Mouse (Mus musculus) neutrophil, adult 5-6 weeks (primary cell): ENCODE results near the gene Tcaf1. TPM values are rescaled to one million over a fixed set of nuclear protein-coding genes. Genes with fewer than 3 reads are reported as not detected.

Source experiments
- total RNA-seq: library from RNA; stranded (forward); fragments of 200-1000 nt; gene quantifications from 2 replicates; pipeline ENCODE4 v1.2.3, GENCODE M21; 2017

Gene Tcaf1
- total RNA-seq, 1 experiment from 2014 or later: 0.70 TPM

Other genes with a start within 250 kb of the Tcaf1 start
- gene Olfr458, start 244.9 kb downstream of the Tcaf1 start, total RNA-seq: 0.58 TPM in 1 of 2 replicates, not detected in the other
- gene Olfr457, start 233.8 kb downstream of the Tcaf1 start, total RNA-seq: 0.23 and 0.37 TPM in 2 replicates
- gene Olfr456, start 222.9 kb downstream of the Tcaf1 start, total RNA-seq: not detected in 2 replicates
- not detected in 2 replicates for gene Olfr455, start 162.5 kb downstream of the Tcaf1 start, total RNA-seq
- gene Tcaf3, start 112.4 kb downstream of the Tcaf1 start, total RNA-seq: not detected in 2 replicates
- gene Tcaf2, start 64.8 kb downstream of the Tcaf1 start, total RNA-seq: not detected in 2 replicates
- gene Olfr453, start 29.3 kb upstream of the Tcaf1 start, total RNA-seq: 0.12 TPM in 1 of 2 replicates, not detected in the other
- gene Olfr38, start 46.3 kb upstream of the Tcaf1 start, total RNA-seq: not detected in 2 replicates
- gene Olfr452, start 75.0 kb upstream of the Tcaf1 start, total RNA-seq: not detected in 2 replicates
- gene Olfr450, start 101.9 kb upstream of the Tcaf1 start, total RNA-seq: not detected in 2 replicates
- gene Olfr449, start 124.3 kb upstream of the Tcaf1 start, total RNA-seq: 1.4 TPM in 1 of 2 replicates, not detected in the other
- gene Olfr448, start 180.4 kb upstream of the Tcaf1 start, total RNA-seq: not detected in 2 replicates
- not detected in 2 replicates for gene Olfr447, start 198.8 kb upstream of the Tcaf1 start, total RNA-seq
- gene Olfr446, start 211.3 kb upstream of the Tcaf1 start, total RNA-seq: not detected in 2 replicates
- gene Olfr444, start 239.0 kb upstream of the Tcaf1 start, total RNA-seq: not detected in 2 replicates